ENCODE assay signal across 8 mouse cellular contexts in genomic region chr7:71412079-71412478, GRCm38 (mm10).
DNase-seq lines count a peak whose midpoint lies in the region; ATAC-seq and TF ChIP-seq lines count a peak whose summit lies in the region.

No protein-coding gene starts in this region.

- TF ChIP-seq POLR2A in embryonic fibroblast, embryonic 13.5 days (IDR thresholded peaks at IDR 0.05; ENCODE audit: low read depth, low read length) = no peak
- TF ChIP-seq POLR2A in limb, embryonic 14.5 days (IDR thresholded peaks at IDR 0.05; ENCODE audit: borderline replicate concordance, extremely low read depth, insufficient read depth, insufficient read length) = no peak

- peaks cover 8% of the 10 kb centered on the region for H3K4me1 ChIP-seq in erythroblast, embryonic 14.5 days (ENCODE audit: control insufficient read depth)
- H3K4me1 ChIP-seq in embryonic fibroblast, embryonic 13.5 days (ENCODE audit: control insufficient read depth, insufficient read depth, low read length) = 0 out of 2 replicates have a peak, but pooled peaks cover 3% of the 10 kb centered on the region
- peaks cover 4% of the 10 kb centered on the region; the same call in 1 of the 2 replicates for H3K4me1 ChIP-seq in heart, embryonic 11.5 days (ENCODE audit: control insufficient read depth, insufficient read depth, low read length)
- peaks cover 43% of the 10 kb centered on the region for H3K4me1 ChIP-seq in kidney, embryonic 15.5 days
- H3K4me1 ChIP-seq in limb, embryonic 14.5 days (ENCODE audit: control insufficient read depth, insufficient read depth, low read length) = 0 out of 2 replicates have a peak, but pooled peaks cover 3% of the 10 kb centered on the region
- peaks cover 6% of the 10 kb centered on the region; the same call in 1 of the 2 replicates for H3K4me1 ChIP-seq in midbrain, embryonic 16.5 days (ENCODE audit: control insufficient read depth, insufficient read depth, low read length)
- H3K4me1 ChIP-seq in stomach, embryonic 16.5 days (ENCODE audit: control insufficient read depth, insufficient read depth, low read length) = peaks cover 5% of the 10 kb centered on the region

- peak overlapping the region; percentile 81 for H3K4me2 ChIP-seq in heart, embryonic 11.5 days
- H3K4me2 ChIP-seq in kidney, embryonic 15.5 days = peak overlapping the region; percentile 66
- peak overlapping the region; percentile 71 for H3K4me2 ChIP-seq in limb, embryonic 14.5 days (replicated peaks; ENCODE audit: low read depth, low read length, severe bottlenecking)
- peak overlapping the region; percentile 79 for H3K4me2 ChIP-seq in midbrain, embryonic 16.5 days (ENCODE audit: low read length)
- peak overlapping the region; percentile 76 for H3K4me2 ChIP-seq in stomach, embryonic 16.5 days (ENCODE audit: low read depth, low read length)

- H3K27me3 ChIP-seq in erythroblast, embryonic 14.5 days (ENCODE audit: control insufficient read depth) = no peaks in the 10 kb centered on the region
- H3K27me3 ChIP-seq in heart, embryonic 11.5 days (ENCODE audit: control insufficient read depth, insufficient read depth, low read length) = no peaks in the 10 kb centered on the region
- no peaks in the 10 kb centered on the region for H3K27me3 ChIP-seq in kidney, embryonic 15.5 days
- no peaks in the 10 kb centered on the region for H3K27me3 ChIP-seq in limb, embryonic 14.5 days (ENCODE audit: control insufficient read depth, insufficient read depth, low read length)
- peaks cover 7% of the 10 kb centered on the region for H3K27me3 ChIP-seq in midbrain, embryonic 16.5 days (ENCODE audit: control insufficient read depth, insufficient read depth, low read depth, low read length)
- H3K27me3 ChIP-seq in stomach, embryonic 16.5 days (ENCODE audit: control insufficient read depth, insufficient read depth, low read length) = no peaks in the 10 kb centered on the region

- no peak overlapping the region for H3K27ac ChIP-seq in embryonic fibroblast, embryonic 13.5 days (ENCODE audit: insufficient read depth, low read length)
- H3K27ac ChIP-seq in heart, embryonic 11.5 days (ENCODE audit: low read depth, low read length) = peak overlapping the region; percentile 60
- peak overlapping the region; percentile 95 for H3K27ac ChIP-seq in kidney, embryonic 15.5 days
- H3K27ac ChIP-seq in limb, embryonic 14.5 days (replicated peaks; ENCODE audit: low read depth, low read length) = no peak overlapping the region
- H3K27ac ChIP-seq in midbrain, embryonic 16.5 days (ENCODE audit: low read length) = no peak overlapping the region
- H3K27ac ChIP-seq in stomach, embryonic 16.5 days (ENCODE audit: low read length) = peak overlapping the region; percentile 72

- DNase-seq in limb, embryonic 14.5 days (ENCODE audit: low spot score) = peak; percentile 83

- 2% methylated on average over 12 of the region's 12 CpGs for WGBS in heart, embryonic 11.5 days (ENCODE audit: insufficient replicate concordance)
- WGBS in kidney, embryonic 15.5 days = under 1% methylated on average over 12 of the region's 12 CpGs
- 2% methylated on average over 12 of the region's 12 CpGs for WGBS in limb, embryonic 14.5 days
- 7% methylated on average over 12 of the region's 12 CpGs for WGBS in midbrain, embryonic 16.5 days
- under 1% methylated on average over 12 of the region's 12 CpGs for WGBS in stomach, embryonic 16.5 days

- peak overlapping the region; percentile 4 for H3K9ac ChIP-seq in heart, embryonic 11.5 days (ENCODE audit: low read depth, low read length)
- no peak overlapping the region for H3K9ac ChIP-seq in kidney, embryonic 15.5 days
- H3K9ac ChIP-seq in limb, embryonic 14.5 days (ENCODE audit: low read depth, low read length, severe bottlenecking) = no peak overlapping the region; the same call in 1 of the 2 replicates
- H3K9ac ChIP-seq in midbrain, embryonic 16.5 days (ENCODE audit: low read depth, low read length) = no peak overlapping the region; the same call in 1 of the 2 replicates
- peak overlapping the region; percentile 51 for H3K9ac ChIP-seq in stomach, embryonic 16.5 days (ENCODE audit: low read length)

- H3K9me3 ChIP-seq in erythroblast, embryonic 14.5 days (ENCODE audit: control insufficient read depth, low read length) = no peaks in the 10 kb centered on the region
- H3K9me3 ChIP-seq in heart, embryonic 11.5 days (replicated peaks; ENCODE audit: control insufficient read depth, low read length) = no peaks in the 10 kb centered on the region
- H3K9me3 ChIP-seq in kidney, embryonic 15.5 days (replicated peaks) = no peaks in the 10 kb centered on the region
- no peaks in the 10 kb centered on the region for H3K9me3 ChIP-seq in limb, embryonic 14.5 days (ENCODE audit: control insufficient read depth, low read length)
- no peaks in the 10 kb centered on the region for H3K9me3 ChIP-seq in midbrain, embryonic 16.5 days (replicated peaks; ENCODE audit: control insufficient read depth, low read length, poor library complexity, severe bottlenecking)
- no peaks in the 10 kb centered on the region for H3K9me3 ChIP-seq in stomach, embryonic 16.5 days (replicated peaks; ENCODE audit: control insufficient read depth, low read length)

- ATAC-seq in erythroblast, adult 5-6 weeks (replicated peaks; ENCODE audit: low FRiP score, poor library complexity, severe bottlenecking) = no peak
- ATAC-seq in heart, embryonic 11.5 days (replicated peaks; ENCODE audit: insufficient number of reproducible peaks, low FRiP score, low TSS enrichment) = peak; percentile 53; the same call in 1 of the 2 replicates
- ATAC-seq in kidney, embryonic 15.5 days (replicated peaks; ENCODE audit: low FRiP score) = peak; percentile 81
- peak; percentile 71 for ATAC-seq in limb, embryonic 14.5 days (ENCODE audit: low FRiP score, low read depth)
- peak; percentile 89 for ATAC-seq in midbrain, embryonic 16.5 days
- peak; percentile 78; the same call in 1 of the 2 replicates for ATAC-seq in stomach, embryonic 16.5 days (ENCODE audit: insufficient read depth, low FRiP score)

- peak; percentile 75; the same call in 1 of the 2 replicates for TF ChIP-seq CTCF in embryonic fibroblast, embryonic 13.5 days (IDR thresholded peaks at IDR 0.05; ENCODE audit: borderline replicate concordance, insufficient read depth, low read length)

- peak overlapping the region; percentile 54 for H3K4me3 ChIP-seq in erythroblast, embryonic 14.5 days (replicated peaks)
- peak overlapping the region; percentile 31; the same call in 1 of the 2 replicates for H3K4me3 ChIP-seq in embryonic fibroblast, embryonic 13.5 days (ENCODE audit: insufficient read depth, low read length)
- H3K4me3 ChIP-seq in heart, embryonic 11.5 days (ENCODE audit: low read depth, low read length) = peak overlapping the region; percentile 46
- H3K4me3 ChIP-seq in kidney, embryonic 15.5 days (replicated peaks) = peak overlapping the region; percentile 32
- H3K4me3 ChIP-seq in limb, embryonic 14.5 days (replicated peaks; ENCODE audit: low read length) = peak overlapping the region; percentile 38
- peak overlapping the region; percentile 39 for H3K4me3 ChIP-seq in midbrain, embryonic 16.5 days (ENCODE audit: low read depth, low read length)
- peak overlapping the region; percentile 47 for H3K4me3 ChIP-seq in stomach, embryonic 16.5 days (replicated peaks; ENCODE audit: low read length)

- no peaks in the 10 kb centered on the region for H3K36me3 ChIP-seq in erythroblast, embryonic 14.5 days (ENCODE audit: control insufficient read depth)
- no peaks in the 10 kb centered on the region for H3K36me3 ChIP-seq in heart, embryonic 11.5 days (ENCODE audit: control insufficient read depth, insufficient read depth, low read length)
- no peaks in the 10 kb centered on the region for H3K36me3 ChIP-seq in kidney, embryonic 15.5 days
- no peaks in the 10 kb centered on the region for H3K36me3 ChIP-seq in limb, embryonic 14.5 days (ENCODE audit: control insufficient read depth, insufficient read depth, low read length)
- H3K36me3 ChIP-seq in midbrain, embryonic 16.5 days (ENCODE audit: control insufficient read depth, insufficient read depth, low read length) = no peaks in the 10 kb centered on the region
- H3K36me3 ChIP-seq in stomach, embryonic 16.5 days (ENCODE audit: control insufficient read depth, insufficient read depth, low read length) = no peaks in the 10 kb centered on the region

Comparison
In these comparisons a context has a peak if more than half of its experiments do, and no peak if none do; other contexts are left out.
1. H3K27ac ChIP-seq: peak in heart, embryonic 11.5 days (single experiment), kidney, embryonic 15.5 days (single experiment) and stomach, embryonic 16.5 days (single experiment); none in embryonic fibroblast, embryonic 13.5 days (single experiment), limb, embryonic 14.5 days (single experiment) and midbrain, embryonic 16.5 days (single experiment).
2. H3K9ac ChIP-seq: peak in heart, embryonic 11.5 days (single experiment) and stomach, embryonic 16.5 days (single experiment); none in kidney, embryonic 15.5 days (single experiment), limb, embryonic 14.5 days (single experiment) and midbrain, embryonic 16.5 days (single experiment).
3. Peak in every context shown above with its lines, with median percentiles within 50 percentile points of each other: H3K4me3 ChIP-seq and H3K4me2 ChIP-seq.